Mouse (Mus musculus) ovary, postnatal 10 days (tissue): ENCODE data around the gene Gabrd.

Source experiments
- DNase-seq: peaks from one replicate; pipeline ENCODE4 v3.0.0; 2022; ENCODE audit warnings: low spot score

Gene Gabrd

DNA sequence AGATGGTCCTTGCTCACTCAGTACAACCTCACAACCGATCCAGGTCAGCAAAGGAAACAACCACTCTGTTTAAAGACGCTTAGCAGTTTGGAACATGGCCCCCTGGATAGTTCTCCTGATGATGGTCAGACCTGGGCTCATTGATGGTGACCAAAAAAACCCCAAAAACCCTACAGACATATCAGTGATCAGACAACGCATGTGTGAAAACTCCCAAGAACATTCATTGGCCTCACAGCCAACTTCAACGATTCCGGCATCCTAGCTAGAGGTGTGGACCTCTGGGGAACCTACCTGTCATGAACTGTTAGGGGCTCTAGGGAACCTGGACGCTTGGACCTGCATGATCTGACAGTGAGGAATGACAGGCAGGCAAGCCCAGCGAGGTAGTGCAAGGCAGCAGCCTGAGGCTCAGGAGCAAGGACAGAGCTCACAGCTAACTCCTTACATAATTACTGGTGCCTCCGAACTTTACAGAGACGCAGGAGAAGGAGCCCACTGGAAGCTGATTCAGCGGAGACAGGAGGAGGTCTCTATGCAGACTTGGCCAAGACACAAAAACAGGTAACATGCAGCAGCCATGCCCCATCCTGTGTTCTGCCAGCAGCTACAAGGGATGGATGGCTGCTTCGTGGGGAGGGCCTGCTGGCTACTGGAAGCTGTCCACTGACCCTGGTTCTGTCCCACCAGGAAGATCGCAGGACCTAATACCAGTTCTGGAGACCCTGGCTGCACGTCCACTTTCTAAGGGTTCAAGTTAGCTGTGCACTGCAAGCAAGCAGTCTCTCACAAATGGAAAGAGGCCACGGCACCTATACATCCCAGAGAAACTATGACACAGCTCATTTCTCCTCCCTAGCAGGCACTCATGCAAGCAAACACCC is 54.3 kb downstream of the Gabrd start:
- DNase-seq: no peak

GRCm38 (mm10) chr4:155336284-155337050 is 61.4 kb downstream of the Gabrd start:
- no peak for DNase-seq
